Mouse (Mus musculus): ENCODE measurements around the gene Gm28374. TPM values are rescaled to one million over a fixed set of nuclear protein-coding genes. Genes with fewer than 3 reads are reported as not detected.

The Gm28374 gene
- polyA plus RNA-seq (2012), result 0.47 and 1.4 TPM in 2 replicates

GRCm38 (mm10) chr19:6082156-6082555, at the start of gene Gm28374:
TSS of gene Gm28374 (minus strand) at chr19:6082256.

GRCm38 (mm10) chr19:6127760-6128341, 45.8 kb upstream of the Gm28374 start, which contains the start of gene Snx15:
TSS of gene Snx15 (minus strand) at chr19:6128304.

GRCm38 (mm10) chr19:6117986-6118676, 36.1 kb upstream of the Gm28374 start, which contains the start of gene Sac3d1:
TSS of gene Sac3d1 (minus strand) at chr19:6118650.

DNA sequence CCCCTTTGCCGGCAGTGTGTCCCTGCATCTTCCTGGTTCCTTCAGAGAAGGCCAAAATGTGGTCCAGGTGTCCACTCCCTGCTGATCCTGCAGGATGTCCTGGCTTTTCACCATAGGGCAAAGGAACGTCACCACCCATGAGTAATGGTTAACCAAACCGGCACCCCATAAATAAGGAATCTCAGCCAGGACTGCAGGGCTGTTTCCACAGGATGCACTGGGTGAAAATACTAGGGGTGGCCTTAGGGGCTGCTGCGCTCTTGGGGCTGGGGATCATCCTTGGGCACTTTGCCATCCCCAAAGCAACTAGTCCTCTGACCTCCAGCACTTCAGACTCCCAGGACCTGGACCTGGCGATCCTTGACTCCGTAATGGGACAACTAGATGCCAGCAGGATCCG, 23.5 kb upstream of the Gm28374 start, which contains the start of gene Naaladl1:
TSS of gene Naaladl1 (plus strand) at position 197 of the 400 bp plus-strand sequence.

DNA sequence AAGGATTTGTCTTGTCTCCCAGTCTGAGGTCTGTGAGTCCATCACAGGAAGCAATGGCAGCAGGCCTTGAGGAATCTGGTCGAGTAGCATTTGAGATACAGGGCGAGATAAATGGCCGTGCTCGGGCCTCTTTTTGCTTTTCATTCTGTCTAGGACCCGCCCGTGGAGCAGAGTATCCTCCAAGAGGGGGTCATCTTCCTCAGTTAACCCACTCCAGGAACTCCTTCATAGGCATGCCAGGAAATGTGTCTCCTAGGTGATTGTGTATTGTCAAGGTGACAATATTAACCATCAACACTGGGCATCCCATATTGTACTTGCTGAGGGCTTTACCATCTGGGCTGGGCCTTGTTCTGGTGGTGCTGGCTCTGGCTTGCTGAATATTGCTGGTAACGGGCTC, 12.1 kb upstream of the Gm28374 start, which contains the start of gene AC131692.1:
TSS of gene AC131692.1 (plus strand) at position 301 of the 400 bp plus-strand sequence.

DNA sequence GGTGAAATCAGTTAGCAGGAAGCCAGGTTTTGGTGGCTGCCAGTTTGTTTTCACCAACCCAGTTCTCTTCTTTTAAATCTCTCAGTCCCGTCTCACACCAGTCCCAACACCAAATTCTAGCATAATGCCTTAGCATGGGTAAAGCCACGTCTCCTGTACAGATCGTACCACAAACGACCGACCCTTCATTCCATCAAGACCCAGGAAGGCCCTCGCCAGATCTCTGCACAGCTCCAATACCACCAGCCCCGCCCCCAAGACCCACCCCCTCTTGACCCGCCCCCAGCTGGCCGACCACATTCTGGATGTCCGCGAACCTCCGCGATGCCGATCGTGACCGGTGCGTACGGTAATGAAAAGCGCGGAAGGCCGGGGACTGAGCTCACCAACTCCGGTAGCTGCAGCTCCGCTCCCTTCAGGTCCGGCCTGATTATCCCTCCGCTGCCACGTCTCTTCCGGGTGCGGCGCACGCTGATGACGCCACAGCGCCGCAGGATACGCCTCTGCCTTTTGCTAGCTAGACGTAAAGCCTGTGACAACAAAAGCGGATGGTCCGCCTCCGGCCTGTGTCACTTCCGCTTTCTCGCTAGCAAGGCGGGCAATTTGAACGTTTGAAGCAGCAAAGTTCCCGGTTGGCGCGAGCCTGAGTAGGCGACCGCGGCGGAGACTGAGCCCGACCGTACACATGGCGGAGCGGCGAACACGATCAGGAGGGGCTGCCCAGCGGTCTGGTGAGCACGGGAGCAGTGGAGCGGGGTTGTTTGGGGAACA, 2.6 kb upstream of the Gm28374 start, which contains the start of the genes Zfpl1 and Cdca5:
TSS of gene Zfpl1 (minus strand) at position 479 of the 771 bp plus-strand sequence.
TSS of gene Cdca5 (plus strand) at position 506 of the 771 bp plus-strand sequence.

GRCm38 (mm10) chr19:6079983-6080480, 2.0 kb downstream of the Gm28374 start, which contains the start of gene Tmem262:
TSS of gene Tmem262 (plus strand) at chr19:6080033.

GRCm38 (mm10) chr19:6076564-6077393, 5.3 kb downstream of the Gm28374 start, which contains the start of gene Vps51:
TSS of gene Vps51 (minus strand) at chr19:6077231.

DNA sequence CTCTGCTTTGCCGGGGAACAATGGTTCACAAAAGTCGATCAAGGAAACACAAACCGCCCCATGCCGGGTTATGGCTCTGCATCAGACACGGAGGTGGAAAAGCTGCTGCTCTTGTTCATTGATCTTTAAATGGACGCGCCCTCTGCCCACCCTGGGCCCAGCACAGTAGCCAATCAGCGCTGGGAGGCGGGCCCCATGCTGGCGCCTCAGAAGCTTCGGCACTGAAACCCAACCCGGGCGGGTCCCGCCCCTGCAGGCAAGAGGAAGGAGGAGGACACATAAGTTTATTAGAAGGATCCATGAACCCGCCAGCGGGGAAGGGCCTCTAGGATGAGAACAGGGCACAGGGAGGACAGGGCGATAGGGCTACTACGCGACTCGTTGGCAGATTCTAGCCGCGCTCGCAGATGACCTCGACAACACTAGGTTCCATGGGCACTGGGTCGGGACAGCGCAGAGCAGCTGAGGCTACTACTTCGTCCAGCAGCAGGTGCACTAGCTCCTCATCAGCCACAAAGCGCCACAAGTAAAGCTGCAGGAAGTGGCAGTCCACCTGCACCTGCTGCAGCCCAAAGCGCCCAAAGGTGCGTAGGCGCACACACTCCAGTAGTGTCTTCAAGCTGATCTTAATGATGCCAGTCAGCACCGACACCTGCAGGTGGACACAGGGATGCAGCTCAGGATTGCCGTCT, 14.2 kb downstream of the Gm28374 start, which contains the start of gene Tm7sf2:
TSS of gene Tm7sf2 (minus strand) at position 650 of the 692 bp plus-strand sequence.

GRCm38 (mm10) chr19:6061021-6061533, 21.0 kb downstream of the Gm28374 start, which contains the start of gene Znhit2:
TSS of gene Znhit2 (plus strand) at chr19:6061192.

DNA sequence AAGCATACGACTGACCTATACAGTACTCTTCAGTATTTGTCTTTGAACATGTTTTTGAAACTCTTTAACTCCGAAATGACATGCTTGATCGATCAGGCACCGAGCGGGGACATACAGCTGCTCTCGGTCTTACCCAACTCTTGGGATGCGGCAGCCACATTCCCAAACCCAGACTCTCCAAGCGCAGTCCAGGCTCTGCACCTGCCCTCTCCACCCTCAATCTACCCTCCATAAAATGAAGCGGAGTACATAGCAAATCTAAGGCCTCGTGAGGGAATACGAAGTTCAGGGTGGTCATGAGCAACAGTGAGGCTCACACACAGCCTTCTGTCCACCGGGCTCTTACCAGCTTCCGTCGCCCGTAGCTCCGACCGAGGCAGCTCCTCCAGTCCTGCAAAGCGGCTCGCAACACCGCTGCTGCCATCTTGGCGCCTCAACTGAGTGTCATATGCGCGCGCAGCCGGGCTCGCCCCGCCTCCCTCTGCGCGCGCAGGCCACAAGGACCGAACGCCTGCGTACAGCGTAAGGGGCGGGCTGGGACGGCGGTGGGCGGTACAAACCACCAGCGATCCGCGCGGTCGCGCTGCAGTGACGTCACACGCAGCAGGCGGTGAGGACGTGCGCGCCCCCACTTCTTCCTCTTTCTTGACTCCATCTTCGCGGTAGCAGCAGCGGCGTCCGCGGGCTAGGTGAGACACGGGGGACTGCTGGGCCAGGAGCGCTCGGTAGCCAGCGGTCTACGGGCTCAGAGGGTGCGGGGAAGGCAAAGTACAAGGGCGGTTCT, 24.6 kb downstream of the Gm28374 start, which contains the start of the genes Mrpl49 and Fau:
TSS of gene Mrpl49 (minus strand) at position 473 of the 784 bp plus-strand sequence.
TSS of gene Fau (plus strand) at position 532 of the 784 bp plus-strand sequence.

GRCm38 (mm10) chr19:6046294-6047153, 35.5 kb downstream of the Gm28374 start, which contains the start of gene Syvn1:
TSS of gene Syvn1 (plus strand) at chr19:6046576.

Other genes starting within 250 kb of the Gm28374 start
- gene Frmd8, start 207.0 kb downstream of the Gm28374 start, polyA plus RNA-seq (2012), result 27.8 and 28.3 TPM in 2 replicates
- gene Slc25a45, start 204.4 kb downstream of the Gm28374 start, polyA plus RNA-seq (2012), result 8.4 and 9.5 TPM in 2 replicates
- 0.84 and 1.3 TPM in 2 replicates for gene Tigd3, start 188.1 kb downstream of the Gm28374 start, polyA plus RNA-seq (2012)
- 48.2 and 61.9 TPM in 2 replicates for gene Dpf2, start 169.2 kb downstream of the Gm28374 start, polyA plus RNA-seq (2012)
- 0.10 and 0.20 TPM in 2 replicates for gene Cdc42ep2, start 157.4 kb downstream of the Gm28374 start, polyA plus RNA-seq (2012)
- 41.2 and 48.3 TPM in 2 replicates for gene Pola2, start 118.1 kb downstream of the Gm28374 start, polyA plus RNA-seq (2012)
- gene Slc22a20, start 96.1 kb downstream of the Gm28374 start, polyA plus RNA-seq (2012), result not detected in 2 replicates
- 105 and 106 TPM in 2 replicates for gene Capn1, start 66.4 kb downstream of the Gm28374 start, polyA plus RNA-seq (2012)
- 167 and 179 TPM in 2 replicates for gene Syvn1, start 35.7 kb downstream of the Gm28374 start, polyA plus RNA-seq (2012)
- gene Mrpl49, start 24.5 kb downstream of the Gm28374 start, polyA plus RNA-seq (2012), result 22.3 and 22.4 TPM in 2 replicates
- 4,552 and 5,111 TPM in 2 replicates for gene Fau, start 24.4 kb downstream of the Gm28374 start, polyA plus RNA-seq (2012)
- gene Znhit2, start 21.1 kb downstream of the Gm28374 start, polyA plus RNA-seq (2012), result 62.2 and 69.2 TPM in 2 replicates
- 10.4 and 10.7 TPM in 2 replicates for gene Tm7sf2, start 13.9 kb downstream of the Gm28374 start, polyA plus RNA-seq (2012)
- 42.3 and 58.6 TPM in 2 replicates for gene Vps51, start 5.0 kb downstream of the Gm28374 start, polyA plus RNA-seq (2012)
- not detected in 2 replicates for gene Tmem262, start 2.2 kb downstream of the Gm28374 start, polyA plus RNA-seq (2012)
- 69.2 and 77.1 TPM in 2 replicates for gene Zfpl1, start 2.7 kb upstream of the Gm28374 start, polyA plus RNA-seq (2012)
- gene Cdca5, start 2.7 kb upstream of the Gm28374 start, polyA plus RNA-seq (2012), result 10.9 and 13.6 TPM in 2 replicates
- gene AC131692.1, start 12.2 kb upstream of the Gm28374 start, polyA plus RNA-seq (2012), result 2.3 and 3.3 TPM in 2 replicates
- 0.07 and 0.37 TPM in 2 replicates for gene Naaladl1, start 23.5 kb upstream of the Gm28374 start, polyA plus RNA-seq (2012)
- 57.7 and 61.3 TPM in 2 replicates for gene Sac3d1, start 36.4 kb upstream of the Gm28374 start, polyA plus RNA-seq (2012)
- gene Snx15, start 46.0 kb upstream of the Gm28374 start, polyA plus RNA-seq (2012), result 117 and 133 TPM in 2 replicates
- gene Batf2, start 58.7 kb upstream of the Gm28374 start, polyA plus RNA-seq (2012), result 0.92 and 1.5 TPM in 2 replicates
- 54.7 and 67.6 TPM in 2 replicates for gene Arl2, start 59.3 kb upstream of the Gm28374 start, polyA plus RNA-seq (2012)
- not detected in 2 replicates for gene Majin, start 102.1 kb upstream of the Gm28374 start, polyA plus RNA-seq (2012)
- gene Gpha2, start 144.1 kb upstream of the Gm28374 start, polyA plus RNA-seq (2012), result not detected in 2 replicates
- gene Ppp2r5b, start 153.6 kb upstream of the Gm28374 start, polyA plus RNA-seq (2012), result 17.7 and 17.9 TPM in 2 replicates
- 78.6 and 105 TPM in 2 replicates for gene Atg2a, start 159.4 kb upstream of the Gm28374 start, polyA plus RNA-seq (2012)
- gene Ehd1, start 194.5 kb upstream of the Gm28374 start, polyA plus RNA-seq (2012), result 158 and 171 TPM in 2 replicates
- gene Cdc42bpg, start 224.2 kb upstream of the Gm28374 start, polyA plus RNA-seq (2012), result 17.3 and 21.8 TPM in 2 replicates

All from megakaryocyte-erythroid progenitor cell, adult 5 weeks (primary cell).